Mouse (Mus musculus) c-Kit-positive CD71-positive TER-119-positive erythroid progenitor cells, embryonic 14.5 days (primary cell): Measurements from ENCODE around the gene Wfikkn1.

Experiments used
- DNase-seq: peaks from one replicate; pipeline ENCODE4 v3.0.0-alpha.2; 2013; ENCODE audit warnings: low spot score

Wfikkn1 gene

DNA sequence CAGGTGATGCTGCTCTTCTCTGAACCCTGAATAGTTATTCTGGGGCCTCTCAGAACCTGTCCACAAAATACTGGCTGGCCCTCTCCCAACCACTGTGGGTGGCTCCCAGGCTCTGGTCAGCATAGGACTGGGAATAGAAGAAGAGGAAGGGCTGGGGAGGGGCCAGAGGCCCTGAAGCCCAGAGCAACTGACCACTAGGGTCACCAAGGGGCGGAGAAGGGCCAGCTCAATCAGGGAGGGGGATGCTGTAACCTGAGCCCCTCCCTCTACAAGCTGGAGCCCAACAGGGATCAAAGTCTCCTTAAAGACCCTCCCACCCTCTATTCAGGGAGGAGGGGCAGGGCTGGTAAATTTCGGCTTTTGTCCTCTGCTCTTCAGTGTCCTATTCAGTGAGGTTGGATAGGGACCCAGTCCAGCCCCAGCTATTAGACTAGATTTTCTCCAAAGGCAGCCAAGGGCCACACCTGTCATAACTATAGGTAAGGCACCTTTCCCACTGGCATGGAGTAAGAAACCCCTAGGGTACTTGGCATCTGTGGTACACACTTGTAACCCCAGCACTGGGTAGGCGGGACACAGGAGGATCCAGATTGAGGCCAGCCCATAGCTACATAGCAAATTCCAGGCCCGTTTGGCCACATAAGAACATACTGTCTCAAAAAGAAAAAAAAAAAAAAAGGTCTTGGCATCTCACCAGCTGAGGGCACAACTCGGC lies at the start of gene Wfikkn1:
TSS of gene Wfikkn1 (minus strand) at position 663 of the 715 bp plus-strand sequence.
- DNase-seq, result no peak

DNA sequence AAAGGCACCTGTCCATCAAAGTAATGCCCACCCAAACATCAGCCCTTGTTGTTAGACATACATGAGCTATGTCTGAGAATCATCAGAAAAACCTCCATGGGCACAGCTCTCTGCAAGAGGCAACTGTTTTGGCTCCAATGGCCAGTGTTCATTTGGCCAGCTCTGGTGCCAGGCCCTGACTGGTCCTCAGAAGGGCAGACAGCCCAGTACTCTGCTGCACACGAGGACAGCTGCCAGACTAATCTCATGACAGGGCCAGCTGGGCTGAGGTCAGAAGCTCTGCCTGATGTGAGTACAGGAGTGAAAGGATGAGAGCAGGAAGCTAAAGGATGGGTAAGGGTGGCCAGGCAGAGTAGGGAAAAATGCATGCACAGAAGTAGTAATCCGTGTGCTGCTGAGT lies 44.7 kb upstream of the Wfikkn1 start:
- DNase-seq, result no peak

DNA sequence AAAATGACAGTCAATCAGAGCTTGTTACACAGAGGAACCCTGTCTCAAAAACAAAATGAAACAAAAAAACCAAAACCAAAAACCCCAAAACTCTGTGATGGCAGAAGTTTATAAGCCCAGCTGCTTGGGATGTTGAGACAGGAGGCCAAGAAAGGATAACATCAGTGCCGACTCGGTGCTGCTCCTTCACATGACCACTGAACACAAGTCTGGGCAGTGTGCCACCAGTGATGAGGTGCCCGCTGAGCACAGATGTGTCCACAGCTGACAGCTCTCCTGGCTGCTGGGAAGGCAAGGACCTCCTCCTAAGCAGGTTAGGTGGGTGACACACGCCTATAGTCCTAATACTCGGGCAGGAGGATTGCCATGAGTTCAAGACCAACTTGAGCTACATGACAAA lies 41.5 kb upstream of the Wfikkn1 start:
- DNase-seq, result no peak

DNA sequence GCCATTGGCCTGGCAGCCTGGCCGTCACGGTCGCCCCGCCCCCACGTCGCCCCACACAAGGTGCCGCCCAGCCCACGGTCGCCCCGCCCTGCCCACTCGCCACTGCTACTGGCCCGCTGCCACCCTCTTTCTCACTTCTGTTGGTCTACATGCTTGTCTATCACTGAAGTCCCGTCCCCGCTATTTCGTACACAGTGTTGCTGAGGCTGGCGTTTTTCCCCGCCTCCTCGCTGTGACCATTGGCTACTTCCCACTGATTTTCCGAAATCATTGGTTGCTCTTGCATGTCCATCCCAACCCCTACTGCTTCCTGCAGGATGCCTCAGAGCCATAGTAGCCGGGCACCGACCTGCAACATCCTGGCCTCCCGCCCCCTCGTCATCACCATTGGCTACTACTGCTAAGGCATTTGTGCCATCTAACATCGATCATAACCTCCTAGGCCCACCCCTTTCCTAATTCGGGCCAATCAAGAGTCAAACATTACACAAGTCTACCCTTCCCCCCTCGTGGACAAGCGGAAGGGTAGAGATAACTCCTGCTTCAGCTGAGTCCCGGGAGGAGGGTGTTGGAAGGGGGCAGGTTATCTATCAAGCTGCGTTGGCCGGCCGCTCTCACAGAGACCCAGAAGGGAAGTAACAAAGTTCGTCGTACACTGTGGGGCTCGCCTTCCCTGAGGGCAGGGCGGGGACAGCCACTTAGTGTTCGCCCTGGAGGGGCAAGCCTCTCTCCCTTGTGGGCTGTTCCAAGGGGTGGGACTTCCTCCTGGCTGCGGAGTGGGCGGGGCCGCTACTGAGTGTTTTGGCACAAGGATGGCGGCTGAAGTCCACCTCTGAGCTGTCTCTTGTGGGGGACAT lies 39.4 kb upstream of the Wfikkn1 start:
- peak; percentile 99 for DNase-seq

DNA sequence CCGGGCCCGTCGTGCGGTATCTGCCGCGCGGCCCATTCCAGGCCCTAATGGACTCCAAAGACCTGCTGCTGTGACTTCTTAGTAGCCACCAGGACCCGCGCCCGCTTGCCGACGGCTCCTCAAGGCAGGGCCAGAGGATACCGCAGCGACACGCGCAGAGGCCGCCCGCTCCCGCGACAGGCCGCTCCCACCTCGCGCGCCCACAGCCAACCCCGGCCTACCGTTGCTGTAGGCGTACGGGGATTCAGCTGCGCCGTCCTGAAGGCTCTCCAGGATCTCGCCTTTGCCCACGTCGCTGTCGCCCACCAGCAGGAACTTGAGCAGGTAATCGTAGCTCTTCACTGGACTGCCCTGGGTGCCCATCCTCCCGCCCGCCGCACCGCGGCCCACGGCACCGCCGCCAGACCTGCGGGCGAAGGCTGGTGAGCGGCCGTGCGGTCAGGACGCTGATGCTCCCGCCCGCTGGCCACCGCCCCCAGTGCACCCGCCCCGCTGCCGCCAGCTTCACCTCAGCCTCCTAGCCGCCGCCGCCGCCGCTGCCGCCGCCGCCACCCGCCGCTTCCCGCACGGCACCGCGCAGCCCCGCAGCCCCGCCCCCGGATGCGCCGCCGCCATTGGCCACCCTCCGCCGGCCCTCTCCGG lies 38.6 kb upstream of the Wfikkn1 start, which contains the start of gene Rab40c:
TSS of gene Rab40c (minus strand) at position 584 of the 642 bp plus-strand sequence.
- no peak for DNase-seq

DNA sequence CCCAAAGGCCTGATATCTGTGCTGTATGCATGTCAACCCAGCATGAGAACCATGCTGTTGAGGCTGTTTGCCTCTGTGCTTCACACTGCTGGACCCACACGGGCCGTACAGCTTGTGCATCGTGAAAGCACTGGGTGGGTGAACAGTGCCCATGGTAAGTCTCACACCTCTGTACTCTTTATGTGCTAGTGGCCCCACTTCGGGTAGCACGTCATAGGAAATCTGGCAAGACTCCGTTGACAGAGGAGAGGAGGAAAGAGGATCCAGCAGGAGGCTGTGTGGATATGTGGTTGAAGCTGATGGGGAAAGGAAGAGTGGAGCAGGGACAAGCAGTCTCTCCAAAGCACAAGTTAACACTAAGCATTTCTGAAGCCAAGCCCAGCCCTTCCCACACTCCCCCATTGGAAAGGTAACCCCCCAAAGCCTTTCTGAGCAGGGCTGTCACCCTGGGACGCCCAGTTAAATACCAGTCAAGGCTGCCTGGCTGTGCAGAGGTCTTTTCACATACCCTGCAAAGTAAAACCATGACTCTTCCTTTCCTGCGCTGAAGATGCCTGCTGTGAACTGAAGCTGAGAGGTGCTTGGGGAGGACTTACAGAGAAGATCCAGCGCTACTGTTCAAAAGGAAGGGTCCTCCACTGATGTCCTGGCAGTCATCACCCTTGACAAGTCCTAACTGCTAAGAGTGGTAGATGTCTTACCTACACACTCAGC lies 37.5 kb upstream of the Wfikkn1 start:
- DNase-seq, result no peak

DNA sequence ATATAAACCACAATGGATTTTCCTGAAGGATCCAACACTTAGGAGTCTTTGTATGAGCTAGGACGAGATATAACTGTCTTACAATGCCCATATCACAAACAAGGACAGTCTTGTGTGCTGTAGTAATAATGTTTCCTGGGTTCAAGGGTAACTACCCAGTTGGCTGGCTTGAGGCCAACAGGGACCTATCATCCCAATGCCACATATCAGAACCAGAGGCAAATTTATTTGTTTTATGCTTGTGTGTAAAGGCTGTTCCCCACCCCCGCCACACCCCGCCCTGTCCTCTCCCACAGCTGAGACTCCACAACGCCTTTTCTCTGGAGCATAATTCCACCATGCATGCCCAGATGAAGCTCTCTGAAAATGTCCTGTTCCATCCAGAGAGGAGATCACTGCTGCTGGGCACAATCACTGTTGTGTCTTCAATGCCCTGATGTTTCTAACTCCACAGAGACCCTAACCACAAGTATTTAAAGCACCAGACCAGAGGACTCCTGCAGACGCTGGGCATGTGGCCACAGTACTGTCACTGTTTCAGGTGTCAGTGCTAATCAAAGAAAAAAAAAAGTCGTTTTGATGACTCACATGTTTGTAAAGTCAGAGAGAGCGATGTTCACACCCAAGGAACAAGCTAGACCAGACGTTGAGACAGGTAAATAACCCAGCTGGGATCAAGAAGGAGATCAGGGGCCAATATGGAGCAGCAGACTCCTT lies 36.4 kb upstream of the Wfikkn1 start:
- DNase-seq, result no peak

DNA sequence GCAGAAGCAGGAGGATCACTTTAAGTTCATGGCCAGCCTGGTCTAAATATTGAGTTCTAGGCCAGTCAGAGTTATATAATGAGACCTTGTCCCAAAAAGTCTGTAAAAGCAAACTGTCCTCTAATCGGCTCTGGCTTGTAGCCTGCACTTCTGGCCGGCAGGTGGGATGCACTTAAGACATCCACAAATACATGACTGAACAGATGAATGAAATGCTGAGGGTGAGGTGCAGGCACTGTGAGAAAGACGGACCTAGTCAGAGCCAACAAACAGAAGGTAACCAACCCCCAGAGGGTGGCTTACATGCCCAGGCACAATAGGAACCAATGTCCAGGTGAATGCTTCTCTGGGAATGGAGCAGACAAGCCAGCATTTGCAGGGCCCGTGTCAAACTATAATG lies 33.6 kb upstream of the Wfikkn1 start:
- no peak for DNase-seq

DNA sequence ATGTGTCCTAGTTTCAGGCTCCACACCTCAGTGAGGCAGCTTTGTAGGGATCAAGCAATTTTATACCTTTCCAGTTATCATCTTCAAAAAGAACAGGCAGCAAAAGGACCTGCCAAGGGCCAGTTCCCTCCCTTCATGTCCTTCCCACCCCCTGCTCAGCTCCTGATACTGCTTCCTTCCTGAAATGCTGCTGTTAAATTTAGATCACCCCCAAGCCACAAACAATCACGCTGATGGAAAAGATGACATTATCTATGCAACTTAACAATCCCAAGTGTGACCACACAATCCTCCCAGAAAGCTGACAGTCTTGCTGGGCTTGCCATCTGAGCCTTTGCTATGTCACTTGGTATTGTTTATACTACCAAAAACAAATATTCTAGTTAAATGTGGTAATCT lies 33.2 kb upstream of the Wfikkn1 start:
- no peak for DNase-seq

DNA sequence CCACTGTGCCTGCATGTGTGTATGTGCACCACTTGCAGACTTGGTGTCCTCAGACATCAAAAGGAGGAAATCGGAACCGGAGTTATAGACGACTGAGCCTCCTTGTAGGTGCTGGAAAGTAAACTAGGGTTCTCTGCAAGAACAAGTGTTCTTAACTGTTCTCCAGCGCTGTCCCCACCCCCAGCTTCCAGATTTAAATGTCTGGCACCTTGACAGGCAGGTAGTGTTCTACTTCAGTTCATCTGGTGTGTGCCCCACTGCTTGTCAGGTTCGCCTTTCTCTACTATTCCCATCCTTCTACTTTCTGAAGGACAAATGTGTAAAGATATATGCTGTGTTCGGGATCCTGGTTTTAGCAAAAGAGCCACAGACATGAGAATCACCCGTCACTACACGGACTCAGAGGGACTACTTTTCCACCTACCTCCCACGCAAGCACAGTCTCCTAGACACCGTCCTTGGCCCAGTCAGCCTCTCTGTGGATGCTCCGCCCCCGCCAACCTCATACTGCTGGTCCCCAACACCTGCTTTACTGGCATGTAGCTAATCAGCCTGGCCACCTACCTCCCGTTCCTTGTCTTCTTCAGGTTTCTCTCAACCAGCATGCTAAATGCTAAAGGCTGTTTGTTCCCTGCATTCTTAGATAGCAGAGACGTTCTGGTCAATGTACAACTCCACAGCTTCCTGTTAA lies 32.7 kb upstream of the Wfikkn1 start:
- DNase-seq, result no peak

DNA sequence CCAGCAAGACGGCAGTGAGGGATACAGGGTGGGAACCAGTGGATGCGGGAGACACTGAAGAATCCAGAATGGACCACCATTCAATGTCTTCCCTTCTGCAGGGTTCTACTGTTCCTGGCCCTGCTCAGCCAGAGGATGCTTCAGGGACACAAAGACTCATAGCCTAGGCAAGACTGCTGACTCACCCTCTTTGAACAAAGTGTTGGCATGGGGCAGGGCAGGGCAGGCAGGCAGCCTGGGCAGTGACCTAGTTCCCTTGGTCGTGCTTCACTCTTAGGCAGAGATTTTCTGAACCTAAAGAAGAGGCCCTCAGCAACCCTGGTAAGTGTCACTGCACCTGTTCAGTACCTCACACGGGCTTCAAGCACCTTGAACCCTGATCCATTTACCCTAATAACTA lies 31.2 kb upstream of the Wfikkn1 start:
- DNase-seq, result no peak

DNA sequence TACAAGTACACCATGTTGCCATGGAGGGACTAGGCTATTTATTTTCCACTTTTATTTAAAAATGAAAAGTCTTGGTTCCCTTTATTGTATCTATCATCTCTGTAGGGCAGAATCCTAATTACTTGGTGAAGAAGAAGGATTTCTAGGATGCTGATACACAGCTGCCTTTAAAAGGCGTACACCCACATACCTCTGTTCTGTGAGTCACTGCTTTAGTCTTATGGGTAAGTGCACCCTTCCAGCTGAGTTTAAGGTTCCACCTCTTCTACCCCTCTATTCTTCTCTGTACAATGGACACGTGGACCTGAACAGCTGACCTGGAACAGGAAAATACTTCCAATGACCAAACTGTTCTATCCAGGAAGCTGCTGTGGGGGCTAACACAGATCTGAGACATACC lies 27.0 kb upstream of the Wfikkn1 start:
- no peak for DNase-seq

DNA sequence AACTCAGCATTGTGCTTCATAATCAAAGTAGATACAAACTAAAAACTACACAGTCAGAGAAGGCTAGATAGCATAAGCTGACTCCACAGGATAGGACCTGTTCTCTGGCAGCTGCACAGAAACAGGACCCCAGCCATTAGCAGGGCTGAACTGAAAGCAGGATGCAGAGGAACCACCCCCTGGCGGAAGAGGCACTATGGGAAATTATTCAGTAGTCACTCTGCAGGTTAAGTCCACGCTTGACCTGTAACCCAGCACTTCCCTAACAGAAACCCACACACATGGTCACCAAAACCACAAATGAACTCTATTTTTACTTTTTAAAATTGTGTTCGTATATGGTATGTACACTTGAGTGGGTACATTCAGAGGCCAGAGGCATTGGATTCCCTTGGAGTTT lies 22.4 kb upstream of the Wfikkn1 start:
- DNase-seq, result no peak

DNA sequence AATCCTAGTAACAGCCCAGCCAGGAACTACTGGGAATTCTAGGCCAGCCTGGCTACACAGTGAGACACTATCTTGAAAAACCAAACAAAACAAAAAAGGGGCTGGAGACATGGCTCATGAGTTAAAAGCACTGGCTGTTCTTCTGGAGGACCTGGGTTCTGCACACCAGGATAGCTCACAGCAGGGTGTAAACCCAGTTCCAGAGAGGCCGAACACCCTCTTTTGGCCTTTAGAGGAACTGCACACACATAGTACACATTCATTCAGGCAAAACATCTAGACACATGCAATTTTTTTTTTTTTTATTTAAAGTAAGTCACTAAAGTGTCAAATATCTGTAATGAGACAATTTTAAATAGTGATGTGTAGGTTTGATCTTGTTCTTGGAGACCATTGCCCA lies 19.5 kb upstream of the Wfikkn1 start:
- no peak for DNase-seq

DNA sequence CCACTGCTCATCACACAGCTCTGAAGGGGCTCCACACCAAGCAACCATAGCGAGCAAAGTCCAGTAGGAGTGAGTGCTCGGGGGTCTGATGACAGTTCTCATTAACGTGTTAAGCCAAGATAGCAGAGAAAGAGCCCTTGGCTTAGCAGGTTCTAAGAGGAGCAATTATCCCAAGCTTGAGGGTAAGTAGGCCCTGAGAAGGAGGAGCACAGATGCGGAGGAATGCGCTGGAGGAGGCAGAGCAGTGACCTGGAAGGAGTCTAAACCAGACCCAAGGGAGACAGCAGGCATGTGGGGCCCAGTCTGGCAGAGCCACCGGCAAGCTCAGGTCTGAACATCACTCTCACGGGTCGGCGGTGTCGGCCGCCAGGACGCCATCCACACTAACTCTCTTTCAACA lies 15.2 kb upstream of the Wfikkn1 start:
- no peak for DNase-seq

DNA sequence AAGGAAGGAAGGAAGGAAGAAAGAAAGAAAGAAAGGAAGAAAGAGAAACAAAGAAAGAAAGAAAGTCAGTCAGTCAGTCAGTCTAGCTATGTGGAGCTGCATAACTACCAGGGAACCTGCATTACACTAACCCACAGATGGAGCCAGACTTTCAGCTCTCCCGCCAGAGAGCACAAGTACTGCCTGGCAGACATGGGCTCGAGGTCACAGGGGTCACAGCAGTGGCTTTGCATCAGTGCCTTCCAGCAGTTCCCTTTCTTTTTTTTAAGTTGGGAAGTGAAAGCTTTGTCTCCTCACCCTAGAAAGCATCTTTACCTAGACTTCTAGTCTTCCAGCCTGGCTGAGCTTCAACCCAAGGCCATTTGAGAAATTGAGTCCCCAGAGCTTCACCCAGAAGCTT lies 14.8 kb upstream of the Wfikkn1 start:
- no peak for DNase-seq

DNA sequence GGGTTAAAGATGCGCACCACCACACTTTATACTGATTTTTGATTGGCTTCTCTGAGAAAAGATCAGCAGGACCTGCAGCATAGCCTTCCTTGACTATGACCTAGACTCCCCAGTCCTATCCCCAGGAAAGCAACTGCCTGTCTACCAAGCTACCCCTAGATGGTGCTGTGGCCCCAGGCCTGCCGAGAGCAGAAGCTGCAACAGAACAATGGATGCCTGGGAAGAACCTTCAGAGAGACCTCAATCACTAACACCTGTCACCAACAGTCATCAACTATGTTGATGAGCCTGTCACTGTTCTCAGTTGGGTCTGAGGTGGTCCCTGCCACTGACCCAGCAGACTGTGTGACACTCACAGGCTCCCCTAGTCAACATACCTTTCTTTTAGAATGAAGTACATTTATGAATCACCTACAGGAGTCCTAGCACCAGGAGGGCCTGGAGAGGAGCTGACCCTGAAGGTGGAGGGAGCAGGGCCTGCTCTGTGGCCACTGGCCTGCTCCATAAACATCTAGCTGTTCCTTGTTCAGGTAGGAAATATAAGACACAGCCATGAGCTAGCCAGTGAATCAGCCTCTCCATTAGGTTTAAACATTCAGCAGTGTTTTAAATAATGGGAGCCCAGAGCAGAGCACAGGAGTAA lies 13.4 kb upstream of the Wfikkn1 start:
- peak; percentile 62 for DNase-seq

DNA sequence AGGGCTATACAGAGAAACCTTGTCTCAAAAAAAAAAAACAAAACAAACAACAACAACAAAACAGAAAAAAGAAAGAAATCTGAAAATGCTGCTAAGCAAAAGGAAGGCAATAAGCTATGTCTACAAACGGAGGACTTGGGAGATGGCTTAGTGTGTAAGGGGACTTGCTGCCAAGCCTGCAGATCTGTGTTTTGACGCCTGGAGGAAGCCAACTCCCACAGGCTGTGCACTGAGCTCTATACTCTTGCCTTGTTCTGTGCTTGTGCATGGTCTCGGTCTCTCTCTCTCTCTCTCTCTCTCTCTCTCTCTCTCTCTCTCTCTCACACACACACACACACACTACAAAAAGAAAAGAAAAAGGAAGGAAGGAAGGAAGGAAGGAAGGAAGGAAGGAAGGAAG lies 8.2 kb upstream of the Wfikkn1 start:
- DNase-seq, result no peak

DNA sequence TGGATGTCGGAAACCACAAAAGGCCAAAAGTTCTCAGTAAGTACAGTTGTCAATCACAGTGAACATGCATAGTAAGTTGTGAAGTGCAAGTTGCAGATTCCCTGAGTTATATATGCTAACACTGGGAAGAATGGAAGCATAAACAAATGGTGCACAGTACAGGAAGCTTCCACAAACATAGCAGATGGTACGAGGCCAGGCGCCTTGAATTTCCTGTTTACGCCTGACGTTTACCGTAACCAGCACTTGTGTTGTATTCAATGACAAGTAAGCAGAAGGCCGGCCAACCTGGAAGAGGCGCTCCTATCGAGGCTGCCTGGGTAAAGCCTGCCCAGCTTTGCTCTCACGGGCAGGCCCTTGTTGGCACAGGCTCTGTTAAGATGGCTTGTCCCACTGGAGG lies 6.8 kb upstream of the Wfikkn1 start:
- no peak for DNase-seq

DNA sequence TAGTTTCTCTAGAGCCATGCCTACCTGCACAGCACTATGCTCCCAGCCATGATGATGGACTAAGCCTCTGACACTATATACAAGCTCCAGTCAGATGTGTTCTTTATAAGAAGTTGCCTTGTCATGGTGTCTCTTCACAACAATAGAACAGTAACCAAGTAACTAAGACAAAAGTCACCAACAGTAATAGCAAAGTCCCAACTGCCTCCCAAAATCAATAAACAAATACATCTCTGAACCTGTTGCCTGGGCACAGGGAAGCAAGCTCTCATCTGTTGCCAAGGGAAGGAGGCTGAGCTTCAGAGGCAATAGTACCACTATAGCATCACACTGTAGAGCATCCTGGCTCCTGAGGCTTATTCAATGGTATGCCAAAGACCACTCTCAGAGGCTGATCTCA lies 6.1 kb upstream of the Wfikkn1 start:
- DNase-seq, result no peak

DNA sequence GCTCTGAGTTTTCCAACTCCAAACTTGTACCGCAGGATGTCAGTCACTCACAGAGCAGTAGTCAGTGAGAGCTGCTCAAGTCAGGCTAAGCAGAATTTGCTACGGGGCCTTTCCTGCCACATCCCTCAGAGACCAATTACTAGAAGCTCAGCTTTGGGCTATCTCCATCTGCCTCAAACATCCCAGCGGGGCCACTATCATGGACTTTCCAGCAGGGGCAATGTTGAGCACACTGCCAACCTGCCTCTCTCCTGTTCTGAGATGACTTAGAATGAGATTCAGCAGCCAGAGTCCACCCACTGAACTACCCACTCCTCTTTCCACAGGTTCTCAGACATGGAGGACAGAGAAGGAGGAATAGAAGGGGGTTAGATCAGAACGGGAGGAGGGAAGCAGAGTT lies 5.0 kb upstream of the Wfikkn1 start:
- DNase-seq, result no peak
